Mouse (Mus musculus): ENCODE data around the gene Rundc1.
"Not testable (repeated sequence)": the region's sequence is repeated elsewhere in the genome, so short reads cannot be mapped to it uniquely, and the experiment has no call there.

Gene Rundc1

GRCm38 (mm10) chr11:101446319-101446718 is 21.4 kb downstream of the Rundc1 start:
- no peak for DNase-seq

GRCm38 (mm10) chr11:101446860-101447259 is 22.0 kb downstream of the Rundc1 start:
- not testable (repeated sequence) for DNase-seq

- no peak for DNase-seq
Observed at GRCm38 (mm10) chr11:101447786-101448185, 22.9 kb downstream of the Rundc1 start.

- DNase-seq: peak; percentile 93
Observed at GRCm38 (mm10) chr11:101448274-101448746, 23.4 kb downstream of the Rundc1 start, which contains the start of gene Ifi35. TSS of gene Ifi35 (plus strand) at chr11:101448407.

- no peak for DNase-seq
Observed at GRCm38 (mm10) chr11:101448899-101449298, 24.0 kb downstream of the Rundc1 start.

- DNase-seq: not testable (repeated sequence)
Observed at GRCm38 (mm10) chr11:101449596-101449995, 24.7 kb downstream of the Rundc1 start.

GRCm38 (mm10) chr11:101450394-101450793 is 25.5 kb downstream of the Rundc1 start:
- peak; percentile 44 for DNase-seq

GRCm38 (mm10) chr11:101451536-101451935 is 26.7 kb downstream of the Rundc1 start:
- no peak for DNase-seq

GRCm38 (mm10) chr11:101452093-101452774 is 27.3 kb downstream of the Rundc1 start:
- no peak for DNase-seq

- DNase-seq: no peak
Observed at GRCm38 (mm10) chr11:101454702-101455101, 29.8 kb downstream of the Rundc1 start.

- DNase-seq: no peak
Observed at GRCm38 (mm10) chr11:101455627-101456026, 30.7 kb downstream of the Rundc1 start.

- no peak for DNase-seq
Observed at GRCm38 (mm10) chr11:101457631-101458030, 32.7 kb downstream of the Rundc1 start.

- no peak for DNase-seq
Observed at GRCm38 (mm10) chr11:101458217-101458616, 33.3 kb downstream of the Rundc1 start.

- DNase-seq: peak; percentile 79
Observed at GRCm38 (mm10) chr11:101459716-101460115, 34.8 kb downstream of the Rundc1 start.

GRCm38 (mm10) chr11:101460321-101460720 is 35.4 kb downstream of the Rundc1 start:
- no peak for DNase-seq

GRCm38 (mm10) chr11:101462141-101462540 is 37.3 kb downstream of the Rundc1 start:
- no peak for DNase-seq

- DNase-seq: no peak
Observed at GRCm38 (mm10) chr11:101462583-101463440, 37.9 kb downstream of the Rundc1 start.

- peak; percentile 84 for DNase-seq
Observed at GRCm38 (mm10) chr11:101464211-101465100, 39.6 kb downstream of the Rundc1 start, which contains the start of gene Rnd2. TSS of gene Rnd2 (plus strand) at chr11:101464999.

- peak; percentile 86 for DNase-seq
Observed at GRCm38 (mm10) chr11:101465101-101465868, 40.4 kb downstream of the Rundc1 start.

GRCm38 (mm10) chr11:101465869-101466551 is 41.1 kb downstream of the Rundc1 start, which contains the start of gene Vat1:
TSS of gene Vat1 (minus strand) at chr11:101466230.
- DNase-seq: peak; percentile 80

- not testable (repeated sequence) for DNase-seq
Observed at GRCm38 (mm10) chr11:101466552-101466950, 41.7 kb downstream of the Rundc1 start.
